Mouse (Mus musculus) heart, embryonic 16.5 days (tissue): ENCODE results near the gene Usp40. TPM values are rescaled to one million over a fixed set of nuclear protein-coding genes. Genes with fewer than 3 reads are reported as not detected.

ENCODE experiments used
- ATAC-seq: fragments of 200-750 bp; cut with Nextera tagmentation; replicated peaks from 2 replicates; pipeline ENCODE4 v1.8.0; 2017; ENCODE audit warnings: moderate number of reproducible peaks; ENCODE audit not compliant: insufficient read depth, low FRiP score; ENCODE audit errors: extremely low read depth
- H3K27ac ChIP-seq: fragments of 300-500 bp; sonication (generic); 2 replicates; pipeline ENCODE4 v1.5.1; 2014; ENCODE audit warnings: mild to moderate bottlenecking, low read length, control low read depth, moderate library complexity
- H3K27me3 ChIP-seq: fragments of 300-500 bp; sonication (generic); 2 replicates; pipeline ENCODE4 v1.6.1; 2014; ENCODE audit warnings: low read length, mixed read lengths; ENCODE audit not compliant: control insufficient read depth, insufficient read depth
- H3K36me3 ChIP-seq: fragments of 300-500 bp; sonication (generic); 2 replicates; pipeline ENCODE4 v1.6.1; 2014; ENCODE audit not compliant: control insufficient read depth, insufficient read depth
- H3K4me1 ChIP-seq: fragments of 300-500 bp; sonication (generic); 2 replicates; pipeline ENCODE4 v1.6.1; 2014; ENCODE audit warnings: low read length, mixed read lengths; ENCODE audit not compliant: control insufficient read depth, insufficient read depth
- H3K4me2 ChIP-seq: fragments of 300-500 bp; sonication (generic); 2 replicates; pipeline ENCODE4 v1.6.1; 2014; ENCODE audit warnings: low read depth, mild to moderate bottlenecking, control low read depth, low read length
- H3K4me3 ChIP-seq: fragments of 300-500 bp; sonication (generic); 2 replicates; pipeline ENCODE4 v1.5.1; 2014; ENCODE audit warnings: mild to moderate bottlenecking, control low read depth, low read length
- H3K9ac ChIP-seq: fragments of 300-500 bp; sonication (generic); 2 replicates; pipeline ENCODE4 v1.6.1; 2014; ENCODE audit warnings: low read length, control low read depth
- H3K9me3 ChIP-seq: fragments of 300-500 bp; sonication (generic); replicated peaks from 2 replicates; pipeline ENCODE4 v1.6.1; 2016; ENCODE audit warnings: low read length; ENCODE audit not compliant: control insufficient read depth
- WGBS: fragments of 180-500 bp; shearing (Covaris S2); extraction: QIAGEN DNeasy Blood & Tissue Kit; methylation state at CpG from one replicate; pipeline ENCODE4 v1.1.7; 2014; 5-methylcytosine and 5-hydroxymethylcytosine counted together
- polyA plus RNA-seq: library from polyadenylated mRNA; unstranded; fragments of >200 nt; fragmentation: Nextera tagmentation; extraction: Ambion mirVana; gene quantifications from 2 replicates; pipeline ENCODE4 v1.2.1, GENCODE M21; 2015

The Usp40 gene
- polyA plus RNA-seq, 1 experiment from 2014 or later: 26.9 TPM

GRCm38 (mm10) chr1:87935546-87935945 is 72.8 kb downstream of the Usp40 start:
- no peak for ATAC-seq
- H3K9me3 ChIP-seq: no peaks in the 10 kb centered on the region
- no peaks in the 10 kb centered on the region for H3K27me3 ChIP-seq
- WGBS: 69% methylated on average over 2 of the region's 2 CpGs
- no peak overlapping the region for H3K9ac ChIP-seq
- H3K4me2 ChIP-seq: no peak overlapping the region
- H3K36me3 ChIP-seq: peaks cover 50% of the 10 kb centered on the region
- H3K4me3 ChIP-seq: no peak overlapping the region
- H3K27ac ChIP-seq: no peak overlapping the region
- H3K4me1 ChIP-seq: peaks cover 3% of the 10 kb centered on the region; the same call in 1 of the 2 replicates

GRCm38 (mm10) chr1:87935095-87935494 is 73.3 kb downstream of the Usp40 start:
- Histone ChIP-seq H3K27me3 (no peaks in the 10 kb centered on the region), H3K9me3 (no peaks in the 10 kb centered on the region), H3K4me3 (no peak overlapping the region), H3K9ac (no peak overlapping the region), H3K36me3 (peaks cover 48% of the 10 kb centered on the region), H3K4me2 (no peak overlapping the region), H3K27ac (no peak overlapping the region), H3K4me1 (peaks cover 3% of the 10 kb centered on the region; the same call in 1 of the 2 replicates)
- 77% methylated on average over 9 of the region's 9 CpGs for WGBS
- ATAC-seq: no peak

GRCm38 (mm10) chr1:87933051-87933450 is 75.3 kb downstream of the Usp40 start:
- Histone ChIP-seq H3K4me2 (no peak overlapping the region), H3K9me3 (no peaks in the 10 kb centered on the region), H3K27ac (peak overlapping the region; percentile 15; the same call in 1 of the 2 replicates), H3K36me3 (peaks cover 33% of the 10 kb centered on the region), H3K4me3 (no peak overlapping the region), H3K4me1 (peaks cover 3% of the 10 kb centered on the region; the same call in 1 of the 2 replicates), H3K27me3 (no peaks in the 10 kb centered on the region), H3K9ac (no peak overlapping the region)
- 57% methylated on average over 5 of the region's 5 CpGs for WGBS
- no peak for ATAC-seq

- H3K36me3 ChIP-seq: peaks cover 33% of the 10 kb centered on the region
- WGBS: 57% methylated on average over 5 of the region's 5 CpGs
Measured at GRCm38 (mm10) chr1:87929730-87930129, 78.6 kb downstream of the Usp40 start.

GRCm38 (mm10) chr1:87924888-87925287 is 83.5 kb downstream of the Usp40 start:
- Histone ChIP-seq H3K27me3 (no peaks in the 10 kb centered on the region), H3K4me3 (no peak overlapping the region), H3K27ac (no peak overlapping the region), H3K36me3 (peaks cover 26% of the 10 kb centered on the region), H3K9me3 (no peaks in the 10 kb centered on the region), H3K9ac (no peak overlapping the region), H3K4me2 (no peak overlapping the region), H3K4me1 (no peaks in the 10 kb centered on the region)
- WGBS: 88% methylated on average over 4 of the region's 4 CpGs
- no peak for ATAC-seq

More at GRCm38 (mm10) chr1:87929730-87930129, 78.6 kb downstream of the Usp40 start:
- Histone ChIP-seq H3K9ac (no peak overlapping the region), H3K9me3 (no peaks in the 10 kb centered on the region), H3K27ac (no peak overlapping the region), H3K4me3 (no peak overlapping the region), H3K27me3 (no peaks in the 10 kb centered on the region), H3K4me1 (peaks cover 3% of the 10 kb centered on the region; the same call in 1 of the 2 replicates), H3K4me2 (no peak overlapping the region)
- no peak for ATAC-seq

GRCm38 (mm10) chr1:87922666-87923065 is 85.7 kb downstream of the Usp40 start:
- Histone ChIP-seq H3K4me2 (no peak overlapping the region), H3K36me3 (peaks cover 33% of the 10 kb centered on the region), H3K27me3 (no peaks in the 10 kb centered on the region), H3K4me1 (no peaks in the 10 kb centered on the region), H3K9ac (no peak overlapping the region), H3K27ac (no peak overlapping the region), H3K4me3 (no peak overlapping the region), H3K9me3 (no peaks in the 10 kb centered on the region)
- no peak for ATAC-seq
- WGBS: 30% methylated on average over 1 of the region's 1 CpGs

- no peak for ATAC-seq
- Histone ChIP-seq H3K4me2 (no peak overlapping the region), H3K36me3 (peaks cover 26% of the 10 kb centered on the region), H3K4me3 (no peak overlapping the region), H3K27ac (no peak overlapping the region), H3K27me3 (no peaks in the 10 kb centered on the region), H3K4me1 (no peaks in the 10 kb centered on the region), H3K9me3 (no peaks in the 10 kb centered on the region), H3K9ac (no peak overlapping the region)
- WGBS: 58% methylated on average over 3 of the region's 3 CpGs
Measured at GRCm38 (mm10) chr1:87920056-87920614, 88.2 kb downstream of the Usp40 start.

- no peak overlapping the region for H3K4me2 ChIP-seq
- ATAC-seq: no peak
- H3K27ac ChIP-seq: no peak overlapping the region
- no peak overlapping the region for H3K4me3 ChIP-seq
- H3K9me3 ChIP-seq: no peaks in the 10 kb centered on the region
- peaks cover 29% of the 10 kb centered on the region for H3K36me3 ChIP-seq
- no peak overlapping the region for H3K9ac ChIP-seq
- WGBS: 86% methylated on average over 2 of the region's 2 CpGs
- H3K27me3 ChIP-seq: no peaks in the 10 kb centered on the region
- peaks cover 5% of the 10 kb centered on the region; the same call in 1 of the 2 replicates for H3K4me1 ChIP-seq
Measured at GRCm38 (mm10) chr1:87918061-87918460, 90.3 kb downstream of the Usp40 start.

GRCm38 (mm10) chr1:87917361-87917760 is 91.0 kb downstream of the Usp40 start:
- ATAC-seq: no peak
- Histone ChIP-seq H3K4me3 (no peak overlapping the region), H3K36me3 (peaks cover 29% of the 10 kb centered on the region), H3K4me2 (no peak overlapping the region), H3K27me3 (no peaks in the 10 kb centered on the region), H3K4me1 (peaks cover 5% of the 10 kb centered on the region; the same call in 1 of the 2 replicates), H3K9me3 (no peaks in the 10 kb centered on the region), H3K9ac (no peak overlapping the region), H3K27ac (no peak overlapping the region)
- 92% methylated on average over 3 of the region's 3 CpGs for WGBS
